Comparison of ENCODE assay signal across 7 mouse cellular contexts in the genomic region with DNA sequence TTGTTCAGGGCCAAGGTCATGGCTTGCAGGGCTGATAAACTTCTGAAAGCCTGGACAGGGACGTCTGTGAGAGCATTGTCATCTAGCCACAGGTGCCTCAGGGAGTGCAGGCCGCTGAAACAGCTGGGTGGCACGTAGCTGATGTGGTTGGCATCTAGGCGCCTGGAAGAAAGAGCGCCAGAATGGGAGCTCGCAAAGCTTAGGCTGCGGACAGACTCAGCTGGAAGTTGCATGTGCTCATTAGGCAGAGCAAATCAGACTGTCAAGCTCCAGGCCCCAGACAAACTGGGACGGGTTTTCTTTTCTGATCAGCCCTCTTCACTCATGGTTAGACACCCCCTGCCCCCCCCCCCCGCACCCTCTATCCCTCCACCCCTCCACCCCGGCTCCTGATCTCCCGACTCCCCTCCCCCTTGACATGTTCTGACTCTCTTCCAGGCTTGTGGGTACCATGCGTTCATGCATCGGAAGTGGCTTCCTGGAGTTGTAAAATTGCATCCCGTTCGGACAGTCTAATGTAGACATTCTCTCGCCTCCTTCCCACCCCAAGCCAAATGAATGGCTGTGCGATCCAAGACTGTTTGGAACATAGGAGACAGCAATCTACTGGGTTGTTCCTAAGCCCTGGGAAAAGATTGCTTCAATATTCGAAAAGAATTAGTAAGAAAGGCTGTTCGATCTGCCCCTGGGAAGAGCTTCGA.
A peak's percentile ranks its signal among the peaks of the same experiment; 100 is the strongest.
DNase-seq lines count a peak whose midpoint lies in the region; ATAC-seq and TF ChIP-seq lines count a peak whose summit lies in the region.

No protein-coding gene starts in this region.

- H3K36me3 ChIP-seq in lung, embryonic 16.5 days (ENCODE audit: control insufficient read depth, insufficient read depth, low read length) = no peaks in the 10 kb centered on the region
- H3K36me3 ChIP-seq in forebrain, embryonic 11.5 days (ENCODE audit: control insufficient read depth, insufficient read depth, low read length) = no peaks in the 10 kb centered on the region
- no peaks in the 10 kb centered on the region for H3K36me3 ChIP-seq in intestine, postnatal 0 days (ENCODE audit: control insufficient read depth, insufficient read depth)
- H3K36me3 ChIP-seq in neural tube, embryonic 11.5 days (ENCODE audit: control insufficient read depth, insufficient read depth, low read length) = no peaks in the 10 kb centered on the region
- H3K36me3 ChIP-seq in thymus, adult 2 months (ENCODE audit: control insufficient read depth, insufficient read depth, low read length) = no peaks in the 10 kb centered on the region

- peak overlapping the region; percentile 34 for H3K4me3 ChIP-seq in lung, embryonic 16.5 days (ENCODE audit: low read length)
- H3K4me3 ChIP-seq in forebrain, embryonic 11.5 days (ENCODE audit: low read depth, low read length) = no peak overlapping the region
- H3K4me3 ChIP-seq in intestine, postnatal 0 days (ENCODE audit: low read depth, low read length) = 0 out of 2 replicates have a peak overlapping the region, but pooled peaks have one; percentile 0
- H3K4me3 ChIP-seq in neural tube, embryonic 11.5 days (ENCODE audit: low read depth, low read length) = no peak overlapping the region
- no peak overlapping the region for H3K4me3 ChIP-seq in thymus, adult 2 months (ENCODE audit: control insufficient read depth, insufficient read depth, low read length)

- H3K9ac ChIP-seq in lung, embryonic 16.5 days (ENCODE audit: low read length) = no peak overlapping the region; the same call in 1 of the 2 replicates
- no peak overlapping the region for H3K9ac ChIP-seq in forebrain, embryonic 11.5 days (ENCODE audit: low read length)
- H3K9ac ChIP-seq in intestine, postnatal 0 days (ENCODE audit: low read depth, low read length) = no peak overlapping the region
- H3K9ac ChIP-seq in neural tube, embryonic 11.5 days (ENCODE audit: low read length) = no peak overlapping the region

- H3K27ac ChIP-seq in lung, embryonic 16.5 days (ENCODE audit: low read length) = no peak overlapping the region
- no peak overlapping the region for H3K27ac ChIP-seq in forebrain, embryonic 11.5 days (ENCODE audit: low read depth, low read length)
- H3K27ac ChIP-seq in intestine, postnatal 0 days (ENCODE audit: low read depth, low read length) = no peak overlapping the region
- H3K27ac ChIP-seq in neural tube, embryonic 11.5 days (ENCODE audit: low read depth, low read length) = no peak overlapping the region
- no peak overlapping the region for H3K27ac ChIP-seq in thymus, adult 2 months (ENCODE audit: control insufficient read depth, insufficient read depth, low read length)

- WGBS in lung, embryonic 16.5 days = 16% methylated on average over 20 of the region's 20 CpGs
- 17% methylated on average over 20 of the region's 20 CpGs for WGBS in forebrain, embryonic 11.5 days
- WGBS in intestine, postnatal 0 days = 38% methylated on average over 20 of the region's 20 CpGs
- WGBS in neural tube, embryonic 11.5 days = 28% methylated on average over 20 of the region's 20 CpGs
- 18% methylated on average over 20 of the region's 20 CpGs for WGBS in thymus, adult 2 months

- TF ChIP-seq CTCF in intestine, postnatal 0 days (IDR thresholded peaks at IDR 0.05; ENCODE audit: low read depth) = no peak
- TF ChIP-seq CTCF in thymus, adult 2 months (IDR thresholded peaks at IDR 0.05; ENCODE audit: borderline replicate concordance, control insufficient read depth, extremely low read depth, insufficient read depth, low read length, poor library complexity) = no peak

- TF ChIP-seq POLR2A in thymus, adult 2 months (IDR thresholded peaks at IDR 0.05; ENCODE audit: control insufficient read depth, extremely low read depth, insufficient read depth, low read length, poor library complexity) = no peak

- DNase-seq in lung, postnatal 36 days = no peak
- peak; percentile 53 for DNase-seq in forebrain, embryonic 11.5 days (ENCODE audit: low spot score)
- peak; percentile 49 for DNase-seq in neural tube, embryonic 11.5 days (ENCODE audit: low spot score)
- no peak for DNase-seq in thymus, adult 2 months
- DNase-seq in c-Kit-positive CD71-positive TER-119-positive erythroid progenitor cells, embryonic 14.5 days (ENCODE audit: low spot score) = no peak

- H3K9me3 ChIP-seq in lung, embryonic 16.5 days (ENCODE audit: control insufficient read depth, low read length) = no peaks in the 10 kb centered on the region
- H3K9me3 ChIP-seq in forebrain, embryonic 11.5 days (ENCODE audit: control insufficient read depth, low read length) = no peaks in the 10 kb centered on the region
- H3K9me3 ChIP-seq in intestine, postnatal 0 days (ENCODE audit: control insufficient read depth) = no peaks in the 10 kb centered on the region
- H3K9me3 ChIP-seq in neural tube, embryonic 11.5 days (ENCODE audit: control insufficient read depth, low read length) = no peaks in the 10 kb centered on the region

- H3K4me1 ChIP-seq in lung, embryonic 16.5 days (replicated peaks; ENCODE audit: control insufficient read depth, insufficient read depth, low read length) = no peaks in the 10 kb centered on the region
- 0 out of 2 replicates have a peak, but pooled peaks cover 5% of the 10 kb centered on the region for H3K4me1 ChIP-seq in forebrain, embryonic 11.5 days (replicated peaks; ENCODE audit: control insufficient read depth, insufficient read depth, low read length)
- H3K4me1 ChIP-seq in intestine, postnatal 0 days (replicated peaks; ENCODE audit: control insufficient read depth, insufficient read depth, low read length) = peaks cover 3% of the 10 kb centered on the region; the same call in 1 of the 2 replicates
- H3K4me1 ChIP-seq in neural tube, embryonic 11.5 days (ENCODE audit: control insufficient read depth, insufficient read depth, low read length) = peaks cover 4% of the 10 kb centered on the region; the same call in 1 of the 2 replicates
- no peaks in the 10 kb centered on the region for H3K4me1 ChIP-seq in thymus, adult 2 months (replicated peaks; ENCODE audit: control insufficient read depth, insufficient read depth, low read length)

- H3K27me3 ChIP-seq in lung, embryonic 16.5 days (ENCODE audit: control insufficient read depth, insufficient read depth, low read depth, low read length) = no peaks in the 10 kb centered on the region
- H3K27me3 ChIP-seq in forebrain, embryonic 11.5 days (ENCODE audit: control insufficient read depth, insufficient read depth, low read length) = peaks cover 18% of the 10 kb centered on the region
- no peaks in the 10 kb centered on the region for H3K27me3 ChIP-seq in intestine, postnatal 0 days (replicated peaks; ENCODE audit: control insufficient read depth, insufficient read depth, low read length)
- H3K27me3 ChIP-seq in neural tube, embryonic 11.5 days (ENCODE audit: control insufficient read depth, insufficient read depth, low read length) = no peaks in the 10 kb centered on the region
- no peaks in the 10 kb centered on the region for H3K27me3 ChIP-seq in thymus, adult 2 months (ENCODE audit: control insufficient read depth, insufficient read depth, low read length)

- ATAC-seq in lung, embryonic 16.5 days (ENCODE audit: low read depth) = peak; percentile 51
- ATAC-seq in forebrain, embryonic 11.5 days (replicated peaks; ENCODE audit: low FRiP score) = peak; percentile 56; the same call in 1 of the 2 replicates
- ATAC-seq in intestine, postnatal 0 days = no peak
- ATAC-seq in neural tube, embryonic 11.5 days (ENCODE audit: insufficient read depth, low FRiP score, low TSS enrichment) = peak; percentile 62; the same call in 1 of the 2 replicates

- H3K4me2 ChIP-seq in lung, embryonic 16.5 days (ENCODE audit: low read depth, low read length) = peak overlapping the region; percentile 55
- H3K4me2 ChIP-seq in forebrain, embryonic 11.5 days (ENCODE audit: low read depth, low read length, severe bottlenecking) = peak overlapping the region; percentile 9; the same call in 1 of the 2 replicates
- H3K4me2 ChIP-seq in intestine, postnatal 0 days (replicated peaks; ENCODE audit: low read depth) = peak overlapping the region; percentile 45
- H3K4me2 ChIP-seq in neural tube, embryonic 11.5 days (ENCODE audit: low read depth) = peak overlapping the region; percentile 27

Comparison
In these comparisons a context has a peak if more than half of its experiments do, and no peak if none do; other contexts are left out.
1. H3K4me3 ChIP-seq: peak in lung, embryonic 16.5 days (single experiment) and intestine, postnatal 0 days (single experiment); none in forebrain, embryonic 11.5 days (single experiment), neural tube, embryonic 11.5 days (single experiment) and thymus, adult 2 months (single experiment).
2. DNase-seq: peak in forebrain, embryonic 11.5 days (single experiment) and neural tube, embryonic 11.5 days (single experiment); none in lung, postnatal 36 days (single experiment), thymus, adult 2 months (single experiment) and c-Kit-positive CD71-positive TER-119-positive erythroid progenitor cells, embryonic 14.5 days (single experiment).
3. Peak in every context shown above with its lines, with median percentiles within 50 percentile points of each other: H3K4me2 ChIP-seq.